Mouse (Mus musculus) ES-Bruce4 (cell line): ENCODE data around the gene Cct4.

Experiments used
- CTCF ChIP-seq: IDR thresholded peaks from one replicate; pipeline ENCODE4 v1.8.1; 2011; ENCODE audit warnings: low read depth, low read length
- EP300 ChIP-seq: IDR thresholded peaks from 2 replicates; pipeline ENCODE4 v1.6.1; 2011; ENCODE audit warnings: low read depth, low read length; ENCODE audit not compliant: insufficient read depth
- POLR2A ChIP-seq: IDR thresholded peaks from one replicate; pipeline ENCODE4 v1.8.1; 2011; ENCODE audit warnings: low read length; ENCODE audit not compliant: insufficient read depth

- TF ChIP-seq CTCF (no peak), POLR2A (no peak), EP300 (no peak)
Measured at GRCm38 (mm10) chr11:23049642-23050041, 59.3 kb downstream of the Cct4 start.
